Mouse (Mus musculus) brain, adult 2 months (tissue): ENCODE measurements at regions not wholly inside any gene's neighbourhood (a gene's known extent, or its start where the extent isn't known, plus 50 kb on each side); places are given as distances from the start of the nearest gene placed in this dataset.

Source experiments
- DNase-seq: peaks from one replicate; pipeline ENCODE4 v3.0.0; 2011; ENCODE audit warnings: low read depth, low spot score

GRCm38 (mm10) chr2:148559376-148559775 lies 113.0 kb upstream of the Nxt1 start:
- no peak for DNase-seq

GRCm38 (mm10) chr2:148558365-148558764 lies 114.0 kb upstream of the Nxt1 start:
- DNase-seq: no peak

- DNase-seq: no peak
Measured at GRCm38 (mm10) chr2:148551207-148551606, 107.8 kb upstream of the Cd93 start.

- no peak for DNase-seq
Measured at GRCm38 (mm10) chr2:148549618-148550017, 106.3 kb upstream of the Cd93 start.

GRCm38 (mm10) chr2:148542340-148542739 lies 99.0 kb upstream of the Cd93 start:
- DNase-seq: peak; percentile 40

GRCm38 (mm10) chr2:148537914-148538510 lies 94.6 kb upstream of the Cd93 start:
- DNase-seq: peak; percentile 40

- DNase-seq: no peak
Measured at GRCm38 (mm10) chr2:148537251-148537650, 93.9 kb upstream of the Cd93 start.

GRCm38 (mm10) chr2:148536608-148537007 lies 93.2 kb upstream of the Cd93 start:
- DNase-seq: no peak

GRCm38 (mm10) chr2:148535562-148536180 lies 92.3 kb upstream of the Cd93 start:
- DNase-seq: peak; percentile 70

- no peak for DNase-seq
Measured at GRCm38 (mm10) chr2:148532051-148532450, 88.7 kb upstream of the Cd93 start.

- DNase-seq: no peak
Measured at GRCm38 (mm10) chr2:148530546-148530945, 87.2 kb upstream of the Cd93 start.

- DNase-seq: no peak
Measured at GRCm38 (mm10) chr2:148529900-148530299, 86.5 kb upstream of the Cd93 start.

- DNase-seq: no peak
Measured at GRCm38 (mm10) chr2:148527755-148528154, 84.4 kb upstream of the Cd93 start.

GRCm38 (mm10) chr2:148525496-148525895 lies 82.1 kb upstream of the Cd93 start:
- DNase-seq: no peak

GRCm38 (mm10) chr2:148523401-148523800 lies 80.0 kb upstream of the Cd93 start:
- DNase-seq: no peak

- DNase-seq: no peak
Measured at GRCm38 (mm10) chr2:148522936-148523335, 79.6 kb upstream of the Cd93 start.

- DNase-seq: no peak
Measured at GRCm38 (mm10) chr2:148521966-148522575, 78.7 kb upstream of the Cd93 start.

- no peak for DNase-seq
Measured at GRCm38 (mm10) chr2:148520291-148520690, 76.9 kb upstream of the Cd93 start.

GRCm38 (mm10) chr2:148519689-148520290 lies 76.4 kb upstream of the Cd93 start:
- DNase-seq: no peak

- no peak for DNase-seq
Measured at GRCm38 (mm10) chr2:148517906-148518305, 74.5 kb upstream of the Cd93 start.

GRCm38 (mm10) chr2:148510008-148510681 lies 66.8 kb upstream of the Cd93 start:
- peak; percentile 30 for DNase-seq

GRCm38 (mm10) chr2:148509357-148509756 lies 66.0 kb upstream of the Cd93 start:
- no peak for DNase-seq
